Mouse (Mus musculus): Measurements from ENCODE around the gene Eef2. TPM values are rescaled to one million over a fixed set of nuclear protein-coding genes. Genes with fewer than 3 reads are reported as not detected.

Gene Eef2
- polyA plus RNA-seq, 1 experiment, result 1,507 TPM

DNA sequence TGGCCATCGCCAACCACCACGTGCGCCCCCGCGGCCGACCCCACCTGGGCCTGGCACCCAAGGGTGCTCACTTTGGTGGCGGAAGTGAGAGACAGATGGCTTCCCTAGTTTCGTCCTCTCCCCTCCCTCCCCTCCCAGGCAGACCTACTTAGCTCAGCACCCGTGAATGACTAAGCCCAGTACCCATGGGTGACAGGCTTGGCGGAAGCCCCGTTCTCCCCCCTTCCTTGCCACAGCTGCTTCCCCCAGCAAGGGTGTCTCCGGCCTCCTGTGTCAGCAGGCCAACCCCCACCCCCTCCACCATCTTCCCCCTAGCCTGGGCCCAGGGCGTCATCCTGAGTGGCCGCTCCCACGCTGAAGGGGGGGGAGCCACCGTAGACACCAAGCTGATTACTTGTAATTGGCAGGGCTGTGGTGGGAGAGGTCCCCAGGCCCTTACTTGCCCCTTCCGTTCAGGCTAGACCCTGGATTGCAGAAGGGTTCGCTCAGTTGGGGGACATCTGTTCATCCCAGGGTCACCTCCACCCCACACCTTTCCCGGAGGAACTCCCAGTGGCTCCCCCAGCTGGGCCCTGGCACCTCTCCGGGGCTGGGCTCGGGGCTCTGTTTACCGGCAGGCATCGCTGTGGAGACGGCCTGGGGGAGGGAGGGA is 38.2 kb upstream of the Eef2 start:
- peaks cover 38% of the 10 kb centered on the region for H3K4me1 ChIP-seq (ENCODE audit: control insufficient read depth, insufficient read depth, low read length)
- H3K4me3 ChIP-seq (ENCODE audit: control insufficient read depth, low read depth, low read length), result peak overlapping the region; percentile 94
- H3K27ac ChIP-seq (ENCODE audit: control insufficient read depth, insufficient read depth, low read depth, low read length), result peak overlapping the region; percentile 89
- H3K27me3 ChIP-seq (ENCODE audit: control insufficient read depth, insufficient read depth, low read length), result no peaks in the 10 kb centered on the region
- no peaks in the 10 kb centered on the region for H3K36me3 ChIP-seq (ENCODE audit: control insufficient read depth, insufficient read depth, low read length)
- TF ChIP-seq CTCF (IDR thresholded peaks at IDR 0.05; ENCODE audit: control insufficient read depth, insufficient read depth, insufficient replicate concordance, low read depth, low read length) (no peak), POLR2A (IDR thresholded peaks at IDR 0.05; ENCODE audit: control insufficient read depth, low read depth, low read length) (no peak)

GRCm38 (mm10) chr10:81138821-81139528 is 37.5 kb upstream of the Eef2 start:
- Histone ChIP-seq H3K36me3 (ENCODE audit: control insufficient read depth, insufficient read depth, low read length) (no peaks in the 10 kb centered on the region), H3K4me3 (ENCODE audit: control insufficient read depth, low read depth, low read length) (no peak overlapping the region), H3K4me1 (ENCODE audit: control insufficient read depth, insufficient read depth, low read length) (peaks cover 36% of the 10 kb centered on the region), H3K27ac (ENCODE audit: control insufficient read depth, insufficient read depth, low read depth, low read length) (no peak overlapping the region), H3K27me3 (ENCODE audit: control insufficient read depth, insufficient read depth, low read length) (no peaks in the 10 kb centered on the region)
- TF ChIP-seq CTCF (IDR thresholded peaks at IDR 0.05; ENCODE audit: control insufficient read depth, insufficient read depth, insufficient replicate concordance, low read depth, low read length) (no peak), POLR2A (IDR thresholded peaks at IDR 0.05; ENCODE audit: control insufficient read depth, low read depth, low read length) (no peak)

DNA sequence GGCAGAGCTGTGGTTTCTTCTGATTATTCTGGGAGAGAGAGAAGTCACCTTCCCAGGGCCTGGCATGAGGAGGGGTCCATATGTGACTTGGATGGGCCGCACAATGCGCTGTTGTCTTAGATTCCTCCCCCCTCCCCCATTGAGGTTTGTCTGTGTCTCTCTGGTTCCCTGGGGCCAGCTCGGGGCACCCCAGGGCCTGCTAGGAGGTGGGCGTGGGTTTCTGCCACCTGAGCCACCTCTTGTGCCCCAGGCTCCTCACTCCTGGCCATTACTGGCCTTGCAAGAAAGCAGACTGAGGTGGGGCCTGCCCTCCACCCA is 36.9 kb upstream of the Eef2 start:
- no peak overlapping the region for H3K27ac ChIP-seq (ENCODE audit: control insufficient read depth, insufficient read depth, low read depth, low read length)
- H3K4me1 ChIP-seq (ENCODE audit: control insufficient read depth, insufficient read depth, low read length), result peaks cover 31% of the 10 kb centered on the region
- H3K27me3 ChIP-seq (ENCODE audit: control insufficient read depth, insufficient read depth, low read length), result no peaks in the 10 kb centered on the region
- H3K4me3 ChIP-seq (ENCODE audit: control insufficient read depth, low read depth, low read length), result no peak overlapping the region
- TF ChIP-seq POLR2A (IDR thresholded peaks at IDR 0.05; ENCODE audit: control insufficient read depth, low read depth, low read length), result no peak
- no peak for TF ChIP-seq CTCF (IDR thresholded peaks at IDR 0.05; ENCODE audit: control insufficient read depth, insufficient read depth, insufficient replicate concordance, low read depth, low read length)
- H3K36me3 ChIP-seq (ENCODE audit: control insufficient read depth, insufficient read depth, low read length), result no peaks in the 10 kb centered on the region

DNA sequence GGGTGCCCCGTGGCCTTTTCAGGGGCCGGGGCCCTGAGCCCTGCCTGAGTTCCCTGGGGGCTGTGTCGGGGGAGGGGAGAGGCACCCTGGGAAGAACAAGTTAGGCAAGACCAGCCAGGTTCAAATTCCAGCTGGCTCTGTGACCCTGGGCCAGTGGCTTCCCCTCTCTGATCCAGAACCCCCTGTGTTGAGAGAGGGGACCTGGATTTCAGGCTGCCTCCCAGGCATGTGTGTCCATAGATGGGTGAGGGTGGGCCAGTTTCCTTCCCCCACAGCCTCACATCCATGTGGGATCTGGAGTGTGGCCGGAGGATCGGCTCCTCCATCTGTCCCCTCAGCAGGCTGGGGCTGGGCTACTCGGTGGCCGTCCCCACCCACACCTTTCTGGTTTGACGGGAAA is 36.4 kb upstream of the Eef2 start:
- TF ChIP-seq POLR2A (IDR thresholded peaks at IDR 0.05; ENCODE audit: control insufficient read depth, low read depth, low read length), result no peak
- TF ChIP-seq CTCF (IDR thresholded peaks at IDR 0.05; ENCODE audit: control insufficient read depth, insufficient read depth, insufficient replicate concordance, low read depth, low read length), result no peak
- no peaks in the 10 kb centered on the region for H3K27me3 ChIP-seq (ENCODE audit: control insufficient read depth, insufficient read depth, low read length)
- H3K36me3 ChIP-seq (ENCODE audit: control insufficient read depth, insufficient read depth, low read length), result no peaks in the 10 kb centered on the region
- H3K27ac ChIP-seq (ENCODE audit: control insufficient read depth, insufficient read depth, low read depth, low read length), result no peak overlapping the region
- peaks cover 26% of the 10 kb centered on the region for H3K4me1 ChIP-seq (ENCODE audit: control insufficient read depth, insufficient read depth, low read length)
- no peak overlapping the region for H3K4me3 ChIP-seq (ENCODE audit: control insufficient read depth, low read depth, low read length)

DNA sequence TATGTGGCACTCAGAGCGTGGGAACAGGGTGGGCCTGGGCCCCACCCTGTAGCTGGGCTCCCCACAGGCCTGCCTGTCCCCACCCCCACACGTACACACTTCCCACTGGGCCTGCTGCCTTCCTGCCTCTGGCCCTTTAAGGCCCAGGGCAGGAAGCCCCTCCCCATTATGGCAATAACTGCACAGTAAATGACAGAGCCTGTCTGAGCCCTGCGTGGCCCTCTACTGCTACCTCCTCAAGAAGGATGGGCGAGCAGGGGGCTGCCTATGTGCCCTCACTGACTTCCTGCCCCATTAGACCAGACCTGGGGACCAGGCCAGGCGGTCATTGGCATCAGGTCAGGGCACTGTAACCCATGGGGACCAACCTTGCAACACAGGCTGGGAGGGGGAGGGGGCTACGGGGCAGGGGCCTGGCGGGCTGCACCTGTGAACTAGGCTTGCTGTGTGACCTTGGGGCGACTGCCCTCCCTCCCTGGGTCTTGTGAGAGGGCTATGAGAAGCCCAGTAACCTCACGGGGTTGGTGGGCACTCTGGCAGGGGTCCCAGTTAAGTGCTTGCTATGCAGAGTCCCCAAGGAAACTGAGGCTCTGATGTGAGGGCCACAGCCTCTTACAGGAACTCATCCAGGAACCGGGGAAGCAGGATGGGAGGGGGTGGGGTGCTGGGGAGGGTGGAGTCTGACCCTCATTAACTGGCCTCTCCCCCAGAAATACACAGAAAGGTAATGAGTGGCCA is 35.5 kb upstream of the Eef2 start:
- Histone ChIP-seq H3K4me1 (ENCODE audit: control insufficient read depth, insufficient read depth, low read length) (peaks cover 18% of the 10 kb centered on the region), H3K27ac (ENCODE audit: control insufficient read depth, insufficient read depth, low read depth, low read length) (no peak overlapping the region), H3K36me3 (ENCODE audit: control insufficient read depth, insufficient read depth, low read length) (no peaks in the 10 kb centered on the region), H3K4me3 (ENCODE audit: control insufficient read depth, low read depth, low read length) (no peak overlapping the region), H3K27me3 (ENCODE audit: control insufficient read depth, insufficient read depth, low read length) (no peaks in the 10 kb centered on the region)
- no peak for TF ChIP-seq CTCF (IDR thresholded peaks at IDR 0.05; ENCODE audit: control insufficient read depth, insufficient read depth, insufficient replicate concordance, low read depth, low read length)
- TF ChIP-seq POLR2A (IDR thresholded peaks at IDR 0.05; ENCODE audit: control insufficient read depth, low read depth, low read length), result no peak

- no peak overlapping the region for H3K27ac ChIP-seq (ENCODE audit: control insufficient read depth, insufficient read depth, low read depth, low read length)
- H3K27me3 ChIP-seq (ENCODE audit: control insufficient read depth, insufficient read depth, low read length), result no peaks in the 10 kb centered on the region
- no peak for TF ChIP-seq CTCF (IDR thresholded peaks at IDR 0.05; ENCODE audit: control insufficient read depth, insufficient read depth, insufficient replicate concordance, low read depth, low read length)
- TF ChIP-seq POLR2A (IDR thresholded peaks at IDR 0.05; ENCODE audit: control insufficient read depth, low read depth, low read length), result no peak
- H3K4me1 ChIP-seq (ENCODE audit: control insufficient read depth, insufficient read depth, low read length), result peaks cover 16% of the 10 kb centered on the region
- H3K4me3 ChIP-seq (ENCODE audit: control insufficient read depth, low read depth, low read length), result no peak overlapping the region
- no peaks in the 10 kb centered on the region for H3K36me3 ChIP-seq (ENCODE audit: control insufficient read depth, insufficient read depth, low read length)
Observed at GRCm38 (mm10) chr10:81141455-81142210, 34.8 kb upstream of the Eef2 start.

- no peak for TF ChIP-seq CTCF (IDR thresholded peaks at IDR 0.05; ENCODE audit: control insufficient read depth, insufficient read depth, insufficient replicate concordance, low read depth, low read length)
- no peak for TF ChIP-seq POLR2A (IDR thresholded peaks at IDR 0.05; ENCODE audit: control insufficient read depth, low read depth, low read length)
- no peak overlapping the region for H3K4me3 ChIP-seq (ENCODE audit: control insufficient read depth, low read depth, low read length)
- no peaks in the 10 kb centered on the region for H3K27me3 ChIP-seq (ENCODE audit: control insufficient read depth, insufficient read depth, low read length)
- H3K27ac ChIP-seq (ENCODE audit: control insufficient read depth, insufficient read depth, low read depth, low read length), result no peak overlapping the region
- no peaks in the 10 kb centered on the region for H3K36me3 ChIP-seq (ENCODE audit: control insufficient read depth, insufficient read depth, low read length)
- peaks cover 16% of the 10 kb centered on the region for H3K4me1 ChIP-seq (ENCODE audit: control insufficient read depth, insufficient read depth, low read length)
Observed at GRCm38 (mm10) chr10:81142551-81142981, 33.9 kb upstream of the Eef2 start.
